Mouse (Mus musculus) heart, postnatal 0 days (tissue): ENCODE data around the gene Anp32e. TPM values are rescaled to one million over a fixed set of nuclear protein-coding genes. Genes with fewer than 3 reads are reported as not detected.

Experiments
- ATAC-seq: fragments of 200-750 bp; cut with Nextera tagmentation; 2 replicates; pipeline ENCODE4 v1.8.0; 2017; ENCODE audit warnings: low read depth, moderate number of reproducible peaks, moderate library complexity; ENCODE audit not compliant: insufficient read depth
- DNase-seq: peaks from one replicate; pipeline ENCODE4 v3.0.0-alpha.2; 2016; ENCODE audit warnings: low spot score
- H3K27ac ChIP-seq: fragments of 300-500 bp; sonication (generic); 2 replicates; pipeline ENCODE4 v1.5.1; 2014; ENCODE audit warnings: low read depth, mild to moderate bottlenecking
- H3K27me3 ChIP-seq: fragments of 300-500 bp; sonication (generic); 2 replicates; pipeline ENCODE4 v1.6.1; 2014; ENCODE audit warnings: low read length, mixed read lengths; ENCODE audit not compliant: control insufficient read depth, insufficient read depth
- H3K36me3 ChIP-seq: fragments of 300-500 bp; sonication (generic); replicated peaks from 2 replicates; pipeline ENCODE4 v1.6.1; 2014; ENCODE audit warnings: low read length, mixed read lengths; ENCODE audit not compliant: control insufficient read depth, insufficient read depth
- H3K4me1 ChIP-seq: fragments of 300-500 bp; sonication (generic); 2 replicates; pipeline ENCODE4 v1.6.1; 2014; ENCODE audit warnings: antibody characterized with exemption; ENCODE audit not compliant: control insufficient read depth, insufficient read depth
- H3K4me2 ChIP-seq: fragments of 300-500 bp; sonication (generic); 2 replicates; pipeline ENCODE4 v1.6.1; 2014; ENCODE audit warnings: low read depth, mild to moderate bottlenecking, low read length, moderate library complexity
- H3K4me3 ChIP-seq: fragments of 300-500 bp; sonication (generic); 2 replicates; pipeline ENCODE4 v1.5.1; 2014; ENCODE audit warnings: low read depth, low read length
- H3K9ac ChIP-seq: fragments of 300-500 bp; sonication (generic); replicated peaks from 2 replicates; pipeline ENCODE4 v1.6.1; 2014; ENCODE audit warnings: low read depth, low read length, mixed read lengths
- H3K9me3 ChIP-seq: fragments of 300-500 bp; sonication (generic); replicated peaks from 2 replicates; pipeline ENCODE4 v1.6.1; 2016; ENCODE audit warnings: low read length; ENCODE audit not compliant: control insufficient read depth
- CTCF ChIP-seq: IDR thresholded peaks from 2 replicates; pipeline ENCODE4 v1.5.1; 2016; ENCODE audit warnings: antibody characterized with exemption, control low read depth, low read depth
- EP300 ChIP-seq: IDR thresholded peaks from 2 replicates; pipeline ENCODE4 v1.6.1; 2016; ENCODE audit warnings: antibody characterized with exemption, low read depth
- WGBS: fragments of 180-500 bp; shearing (Covaris S2); extraction: QIAGEN DNeasy Blood & Tissue Kit; methylation state at CpG from one replicate; pipeline ENCODE4 v1.1.7; 2014; 5-methylcytosine and 5-hydroxymethylcytosine counted together
- polyA plus RNA-seq: library from polyadenylated mRNA; unstranded; fragments of >200 nt; fragmentation: Nextera tagmentation; extraction: Ambion mirVana; gene quantifications from 2 replicates; pipeline ENCODE4 v1.2.1, GENCODE M21; 2015
- total RNA-seq: library from RNA; depleted of rRNA; stranded (reverse); fragments of >200 nt; gene quantifications from 2 replicates; pipeline ENCODE4 v1.2.3, GENCODE M21; 2014; ENCODE audit warnings: low replicate concordance

The Anp32e gene
- total and polyA plus RNA-seq, 2 experiments from 2014 or later, result 25.9 to 118 TPM

- Histone ChIP-seq H3K4me1 (peaks cover 6% of the 10 kb centered on the region; the same call in 1 of the 2 replicates), H3K4me2 (no peak overlapping the region), H3K9me3 (no peaks in the 10 kb centered on the region), H3K27me3 (no peaks in the 10 kb centered on the region), H3K4me3 (no peak overlapping the region), H3K9ac (no peak overlapping the region), H3K36me3 (peaks cover 27% of the 10 kb centered on the region), H3K27ac (no peak overlapping the region)
- 93% methylated on average over 1 of the region's 1 CpGs for WGBS
- DNase-seq, result no peak
- TF ChIP-seq EP300, result no peak
- TF ChIP-seq CTCF, result no peak
- no peak for ATAC-seq
These were observed 2.4 kb downstream of the Anp32e start for GRCm38 (mm10) chr3:95931471-95931870.

GRCm38 (mm10) chr3:95932157-95932556 is 3.1 kb downstream of the Anp32e start:
- Histone ChIP-seq H3K27me3 (no peaks in the 10 kb centered on the region), H3K4me1 (peaks cover 6% of the 10 kb centered on the region; the same call in 1 of the 2 replicates), H3K9ac (no peak overlapping the region), H3K36me3 (peaks cover 34% of the 10 kb centered on the region), H3K9me3 (no peaks in the 10 kb centered on the region), H3K4me3 (no peak overlapping the region), H3K4me2 (no peak overlapping the region), H3K27ac (no peak overlapping the region)
- WGBS, result 54% methylated on average over 1 of the region's 1 CpGs
- ATAC-seq (no peak), DNase-seq (no peak)
- no peak for TF ChIP-seq EP300
- no peak for TF ChIP-seq CTCF

- H3K4me1 ChIP-seq, result peaks cover 6% of the 10 kb centered on the region; the same call in 1 of the 2 replicates
- ATAC-seq (no peak), DNase-seq (no peak)
- no peak overlapping the region for H3K4me2 ChIP-seq
- no peaks in the 10 kb centered on the region for H3K9me3 ChIP-seq
- peaks cover 38% of the 10 kb centered on the region for H3K36me3 ChIP-seq
- H3K4me3 ChIP-seq, result no peak overlapping the region
- H3K27ac ChIP-seq, result no peak overlapping the region
- H3K9ac ChIP-seq, result no peak overlapping the region
- H3K27me3 ChIP-seq, result no peaks in the 10 kb centered on the region
- WGBS, result 88% methylated on average over 7 of the region's 7 CpGs
- TF ChIP-seq EP300, result no peak
- TF ChIP-seq CTCF, result no peak
These were observed 3.5 kb downstream of the Anp32e start for GRCm38 (mm10) chr3:95932566-95932965.

GRCm38 (mm10) chr3:95933111-95933750 is 4.2 kb downstream of the Anp32e start:
- Histone ChIP-seq H3K9ac (no peak overlapping the region), H3K4me3 (no peak overlapping the region), H3K36me3 (peaks cover 45% of the 10 kb centered on the region), H3K27me3 (no peaks in the 10 kb centered on the region), H3K4me1 (peaks cover 6% of the 10 kb centered on the region; the same call in 1 of the 2 replicates), H3K27ac (no peak overlapping the region), H3K9me3 (no peaks in the 10 kb centered on the region), H3K4me2 (no peak overlapping the region)
- no peak for ATAC-seq
- TF ChIP-seq CTCF (no peak), EP300 (no peak)
- DNase-seq, result no peak
- WGBS, result 88% methylated on average over 7 of the region's 7 CpGs

DNA sequence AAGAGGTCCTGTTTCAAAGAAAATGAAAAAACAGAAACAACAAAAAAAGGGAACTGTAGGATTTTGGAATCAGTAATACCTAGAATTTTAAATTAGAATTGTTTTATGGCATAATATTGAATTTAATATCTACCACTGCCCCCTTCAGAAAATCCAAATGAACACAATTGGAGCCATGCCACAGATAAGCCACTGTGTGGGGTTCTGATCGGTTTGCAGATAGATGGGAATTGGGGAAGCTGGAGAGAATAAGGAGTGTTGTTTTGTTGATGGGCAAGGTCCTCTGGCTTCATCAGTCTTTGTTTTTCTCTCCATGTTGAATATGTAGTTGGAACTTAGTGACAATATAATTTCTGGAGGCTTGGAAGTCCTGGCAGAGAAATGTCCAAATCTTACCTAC is 5.4 kb downstream of the Anp32e start:
- no peak for DNase-seq
- no peak overlapping the region for H3K27ac ChIP-seq
- no peak for ATAC-seq
- 77% methylated on average over 1 of the region's 1 CpGs for WGBS
- peaks cover 57% of the 10 kb centered on the region for H3K36me3 ChIP-seq
- TF ChIP-seq CTCF (no peak), EP300 (no peak)
- H3K9me3 ChIP-seq, result no peaks in the 10 kb centered on the region
- no peak overlapping the region for H3K9ac ChIP-seq
- H3K27me3 ChIP-seq, result no peaks in the 10 kb centered on the region
- peaks cover 6% of the 10 kb centered on the region; the same call in 1 of the 2 replicates for H3K4me1 ChIP-seq
- no peak overlapping the region for H3K4me2 ChIP-seq
- H3K4me3 ChIP-seq, result no peak overlapping the region

GRCm38 (mm10) chr3:95938217-95938616 is 9.2 kb downstream of the Anp32e start:
- Histone ChIP-seq H3K4me1 (no peaks in the 10 kb centered on the region), H3K36me3 (peaks cover 91% of the 10 kb centered on the region), H3K9ac (no peak overlapping the region), H3K4me2 (no peak overlapping the region), H3K4me3 (no peak overlapping the region), H3K27ac (no peak overlapping the region), H3K9me3 (no peaks in the 10 kb centered on the region), H3K27me3 (no peaks in the 10 kb centered on the region)
- no peak for DNase-seq
- ATAC-seq, result no peak
- TF ChIP-seq EP300 (no peak), CTCF (no peak)
- 98% methylated on average over 8 of the region's 8 CpGs for WGBS
